Mouse (Mus musculus): ENCODE measurements around the gene Adgrl3.

Gene Adgrl3

DNA sequence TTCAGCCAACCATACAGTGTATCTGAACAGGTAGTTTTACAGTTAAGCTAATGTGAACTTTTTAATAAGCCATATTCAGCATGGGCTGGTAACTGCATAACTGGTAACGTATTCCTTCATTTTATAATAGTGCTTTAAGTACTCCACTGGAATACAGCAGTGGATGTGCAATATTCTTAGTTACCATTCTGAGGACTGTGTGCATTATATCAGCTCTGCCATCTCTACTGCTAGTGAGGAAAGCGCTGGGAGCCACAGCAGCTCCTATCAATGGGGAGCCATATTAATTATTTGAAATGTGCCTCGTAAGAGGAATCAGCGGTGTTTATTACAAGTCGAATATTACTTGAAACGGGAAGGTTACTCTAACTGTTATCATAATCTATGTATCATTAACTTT, 539.0 kb downstream of the Adgrl3 start:
- DNase-seq (ENCODE audit: low read depth, low spot score) = no peak

DNA sequence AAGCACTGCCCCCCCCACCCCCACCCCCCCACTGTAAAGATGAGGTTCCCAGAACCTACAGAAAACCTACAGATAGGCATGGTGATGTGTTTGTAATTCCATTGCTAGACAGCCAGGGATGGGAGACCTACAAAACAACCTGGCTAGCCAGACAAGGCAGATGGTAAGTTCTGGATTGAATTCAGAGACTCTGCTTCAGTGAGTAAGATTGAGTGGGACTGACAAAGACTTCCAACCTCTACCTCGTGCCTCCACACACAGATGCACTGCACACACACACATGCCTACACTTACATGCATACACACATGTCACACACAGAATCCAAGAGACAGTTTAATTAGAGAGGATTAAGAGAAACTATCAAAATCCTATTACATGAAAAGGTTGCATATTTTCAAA, 544.4 kb downstream of the Adgrl3 start:
- DNase-seq (ENCODE audit: low read depth, low spot score) = no peak

- peak; percentile 54 for DNase-seq (ENCODE audit: low read depth, low spot score)
These were observed 546.6 kb downstream of the Adgrl3 start for GRCm38 (mm10) chr5:81566577-81566976.

- peak; percentile 21 for DNase-seq (ENCODE audit: low read depth, low spot score)
These were observed 548.8 kb downstream of the Adgrl3 start for GRCm38 (mm10) chr5:81568743-81569142.

GRCm38 (mm10) chr5:81582886-81583285, 562.9 kb downstream of the Adgrl3 start:
- no peak for DNase-seq (ENCODE audit: low read depth, low spot score)

DNA sequence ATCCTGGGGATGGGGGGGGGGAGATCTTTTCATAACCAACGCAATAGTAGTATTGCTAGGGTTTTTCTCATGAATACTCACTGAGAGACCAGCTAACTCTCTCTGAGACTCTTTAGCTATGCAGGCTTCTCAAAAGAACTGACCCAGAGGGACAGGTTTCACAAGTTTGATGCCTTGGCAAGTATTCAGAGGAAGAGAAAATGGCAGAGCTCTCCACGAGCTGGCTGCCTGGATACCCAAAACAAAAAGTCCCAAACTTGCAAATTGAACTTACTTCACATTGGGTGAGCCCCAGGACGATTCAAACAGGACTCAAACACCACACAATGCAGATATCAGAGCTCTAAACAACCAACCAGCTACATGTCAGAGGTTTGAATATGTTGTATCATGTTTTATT, 563.5 kb downstream of the Adgrl3 start:
- DNase-seq (ENCODE audit: low read depth, low spot score) = no peak

DNA sequence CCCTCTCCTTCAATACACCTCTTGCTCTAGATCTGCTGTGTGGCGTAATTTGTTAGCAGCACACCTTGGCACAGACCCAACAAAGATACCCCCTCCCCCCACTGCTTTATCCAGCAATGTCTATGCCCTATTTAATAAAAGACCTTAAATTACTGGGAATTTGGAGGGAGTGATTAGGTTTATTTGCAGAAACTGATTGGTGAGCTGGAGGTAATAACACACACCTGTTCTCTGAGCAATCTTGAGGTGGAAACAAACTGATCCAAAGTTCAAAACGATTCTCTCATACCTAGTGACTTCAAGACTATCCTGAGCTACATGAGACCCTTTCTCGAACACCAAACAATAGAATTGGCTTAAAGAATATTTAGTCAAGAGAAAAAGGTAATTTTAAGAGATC, 565.0 kb downstream of the Adgrl3 start:
- no peak for DNase-seq (ENCODE audit: low read depth, low spot score)

GRCm38 (mm10) chr5:81590005-81590694, 570.2 kb downstream of the Adgrl3 start:
- DNase-seq (ENCODE audit: low read depth, low spot score) = no peak

DNA sequence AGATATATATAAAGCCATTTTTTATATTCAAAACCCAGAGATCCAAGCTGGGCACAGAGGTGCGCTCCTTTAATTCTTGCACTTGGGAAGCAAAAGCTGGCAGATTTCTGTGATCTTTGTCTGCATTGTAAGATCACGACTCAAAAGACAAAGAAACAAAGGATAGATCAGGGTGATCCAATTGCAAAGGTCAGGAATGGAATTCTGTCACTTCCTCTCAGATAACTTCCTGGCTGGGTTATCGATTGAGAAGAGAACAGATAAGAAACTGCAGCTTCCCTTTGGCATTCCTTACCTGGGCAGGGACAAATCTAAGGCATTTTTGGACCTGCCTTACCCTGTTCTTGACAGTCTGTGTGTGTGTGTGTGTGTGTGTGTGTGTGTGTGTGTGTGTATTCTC, 571.5 kb downstream of the Adgrl3 start:
- no peak for DNase-seq (ENCODE audit: low read depth, low spot score)

DNA sequence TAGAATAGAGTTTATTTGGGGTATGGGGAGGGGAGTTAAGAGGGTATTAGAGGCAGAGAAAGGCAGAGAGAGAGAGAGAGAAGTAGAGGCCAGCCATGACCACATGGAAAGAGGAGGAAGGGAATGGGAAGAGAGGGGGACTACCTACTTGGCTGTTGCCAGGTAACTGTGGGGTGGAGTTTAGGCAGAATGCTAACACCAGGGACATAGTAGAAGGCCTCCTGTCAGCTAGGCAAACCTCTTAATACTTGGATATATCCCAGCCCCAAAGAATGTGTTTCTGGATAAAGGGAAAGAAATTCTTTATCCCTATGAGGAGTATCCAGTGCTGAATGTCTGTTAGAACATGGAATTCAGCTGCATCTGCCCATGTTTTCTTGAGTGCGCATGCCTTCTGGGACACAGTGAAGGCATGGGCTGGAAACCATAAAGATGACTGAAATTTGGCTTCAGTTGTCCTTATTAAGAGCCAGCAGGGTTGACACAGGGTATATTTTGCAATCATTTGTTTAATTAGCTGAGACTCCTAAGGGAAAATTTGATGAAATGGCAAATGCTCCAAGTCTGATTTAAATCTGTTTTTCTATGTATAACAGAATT, 573.6 kb downstream of the Adgrl3 start:
- no peak for DNase-seq (ENCODE audit: low read depth, low spot score)

- peak; percentile 78 for DNase-seq (ENCODE audit: low read depth, low spot score)
These were observed 578.1 kb downstream of the Adgrl3 start for GRCm38 (mm10) chr5:81598041-81598440.

DNA sequence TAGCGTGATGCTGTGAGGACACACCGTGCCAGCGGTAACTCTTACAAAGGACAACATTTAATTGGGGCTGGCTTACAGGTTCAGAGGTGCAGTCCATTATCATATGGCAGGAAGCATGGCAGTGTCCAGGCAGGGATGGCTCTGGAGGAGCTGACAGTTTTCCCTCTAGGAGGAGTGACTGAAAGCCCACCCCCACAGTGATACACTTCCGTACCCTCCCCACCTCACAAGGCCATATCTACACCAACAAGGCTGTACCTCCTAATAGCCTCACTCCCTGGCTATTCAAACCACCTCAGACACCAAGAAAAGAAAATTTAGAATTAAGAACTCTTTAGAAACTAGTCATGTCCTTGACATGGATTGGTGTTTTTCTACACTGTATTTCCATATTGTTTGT, 583.0 kb downstream of the Adgrl3 start:
- DNase-seq (ENCODE audit: low read depth, low spot score) = no peak

- peak; percentile 54 for DNase-seq (ENCODE audit: low read depth, low spot score)
These were observed 585.7 kb downstream of the Adgrl3 start for GRCm38 (mm10) chr5:81605646-81606045.

DNA sequence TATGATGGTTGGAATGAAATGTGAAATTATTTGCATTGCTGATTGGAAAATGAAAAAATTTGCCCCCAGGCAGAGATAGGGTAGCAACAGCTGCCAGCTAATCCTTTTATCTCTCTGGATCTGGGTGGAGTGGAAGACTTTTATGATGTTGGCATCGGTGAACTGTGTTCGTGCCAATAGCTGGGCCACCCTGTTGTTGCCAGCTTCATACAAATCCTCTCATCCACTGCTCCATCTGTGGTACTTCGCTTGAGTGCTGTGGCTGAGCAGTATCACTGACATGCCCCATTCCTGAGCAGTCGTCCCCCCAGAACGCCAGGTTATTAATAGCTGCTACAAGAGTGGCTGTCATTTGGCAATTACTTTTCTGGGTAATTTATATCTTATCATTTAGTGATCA, 590.3 kb downstream of the Adgrl3 start:
- DNase-seq (ENCODE audit: low read depth, low spot score) = peak; percentile 44

DNA sequence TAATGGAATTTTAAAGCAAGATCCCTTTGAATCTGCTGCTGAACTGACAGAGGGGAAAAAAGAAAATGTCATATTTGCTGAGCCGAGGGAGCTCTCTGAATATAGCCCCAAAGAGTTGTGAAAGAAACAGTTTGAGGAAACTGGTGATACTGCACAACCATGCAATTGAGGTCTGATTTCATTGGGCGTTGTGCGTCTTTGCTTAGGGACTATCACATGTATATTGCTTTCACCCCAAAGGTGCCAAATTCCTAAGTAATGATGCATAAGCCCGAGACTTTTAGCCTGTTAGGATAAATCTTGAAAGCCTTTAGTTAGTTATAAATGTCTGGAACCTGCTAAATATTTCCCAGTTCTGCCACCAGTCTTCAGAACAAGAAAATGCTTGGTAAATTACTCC, 594.7 kb downstream of the Adgrl3 start:
- no peak for DNase-seq (ENCODE audit: low read depth, low spot score)

- DNase-seq (ENCODE audit: low read depth, low spot score) = peak; percentile 34
These were observed 601.2 kb downstream of the Adgrl3 start for GRCm38 (mm10) chr5:81621106-81621505.

DNA sequence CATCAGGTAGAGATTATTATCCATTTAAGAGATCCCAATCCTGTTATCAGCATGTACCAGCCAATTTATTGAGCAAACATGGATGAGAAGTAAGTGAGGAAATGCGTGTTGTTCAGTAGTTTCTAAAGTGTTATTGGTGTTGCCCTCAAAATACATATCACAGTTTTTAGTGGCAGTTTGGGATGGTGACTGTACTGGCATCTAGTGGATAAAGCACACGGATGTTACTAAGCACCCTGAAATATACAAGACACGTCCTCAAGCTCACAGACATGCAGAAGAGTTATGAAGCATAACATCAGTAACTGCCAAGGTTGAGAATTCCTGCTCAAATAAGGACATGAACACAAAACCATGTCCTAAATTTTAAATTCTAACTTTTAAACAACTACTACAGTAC, 601.8 kb downstream of the Adgrl3 start:
- no peak for DNase-seq (ENCODE audit: low read depth, low spot score)

GRCm38 (mm10) chr5:81623846-81624245, 603.9 kb downstream of the Adgrl3 start:
- no peak for DNase-seq (ENCODE audit: low read depth, low spot score)

DNA sequence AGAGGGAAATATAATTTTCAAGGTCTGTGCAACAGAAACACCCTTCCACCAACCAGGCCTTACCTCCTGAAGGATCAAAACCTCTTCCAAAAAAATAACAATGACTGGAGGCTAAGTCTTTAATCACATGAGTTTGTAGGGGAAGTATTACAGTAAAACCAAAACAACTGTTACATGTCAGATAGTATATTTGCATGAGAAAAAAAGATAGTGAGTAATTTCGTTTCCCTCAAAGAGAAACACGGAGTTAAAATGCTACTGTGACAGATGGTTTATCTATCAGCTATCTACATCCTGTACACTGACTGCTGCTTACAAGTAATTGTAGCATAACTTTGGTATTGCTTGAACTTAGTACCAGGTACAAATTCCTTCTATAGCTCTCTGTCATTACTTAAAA, 616.2 kb downstream of the Adgrl3 start:
- DNase-seq (ENCODE audit: low read depth, low spot score) = no peak

DNA sequence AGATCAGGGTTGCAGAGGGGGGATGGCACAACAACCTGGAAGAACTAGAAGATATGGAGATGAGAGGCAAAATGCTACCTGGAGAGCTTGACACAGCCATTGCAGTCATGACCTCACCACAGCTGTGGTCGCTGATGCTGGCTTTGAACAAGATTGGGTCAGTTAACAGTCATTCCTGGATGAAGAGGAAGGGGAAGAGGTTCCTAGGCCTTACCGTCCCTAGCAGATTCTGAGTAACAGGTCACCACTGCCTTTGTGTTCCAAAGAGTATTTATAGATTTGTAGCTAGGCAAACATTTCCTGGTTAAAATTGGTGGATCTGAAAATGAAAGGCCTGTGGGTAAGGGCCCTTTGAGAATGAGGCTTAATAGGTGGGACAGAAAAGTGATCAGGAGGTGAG, 618.5 kb downstream of the Adgrl3 start:
- no peak for DNase-seq (ENCODE audit: low read depth, low spot score)

GRCm38 (mm10) chr5:81640118-81640517, 620.2 kb downstream of the Adgrl3 start:
- peak; percentile 38 for DNase-seq (ENCODE audit: low read depth, low spot score)

GRCm38 (mm10) chr5:81645557-81645956, 625.6 kb downstream of the Adgrl3 start:
- no peak for DNase-seq (ENCODE audit: low read depth, low spot score)

- no peak for DNase-seq (ENCODE audit: low read depth, low spot score)
These were observed 634.0 kb downstream of the Adgrl3 start for GRCm38 (mm10) chr5:81653941-81654340.
